Mouse (Mus musculus) liver, embryonic 14.5 days (tissue): ENCODE results near the gene Msmp. TPM values are rescaled to one million over a fixed set of nuclear protein-coding genes. Genes with fewer than 3 reads are reported as not detected.
A peak's percentile ranks its signal among the peaks of the same experiment; 100 is the strongest.

Experiments used
- ATAC-seq: fragments of 200-750 bp; cut with Nextera tagmentation; 2 replicates; pipeline ENCODE4 v1.8.0; 2017; ENCODE audit warnings: moderate number of reproducible peaks, mild to moderate bottlenecking, moderate library complexity; ENCODE audit not compliant: insufficient read depth
- DNase-seq, 3 experiments: peaks; one replicate each; pipeline ENCODE4 v3.0.0-alpha.2; 2012 to 2013; ENCODE audit warnings: low read depth in 3 of 3, low spot score in 3 of 3
- H3K27ac ChIP-seq: fragments of 300-500 bp; sonication (generic); 2 replicates; pipeline ENCODE4 v1.5.1; 2014; ENCODE audit warnings: moderate library complexity, mild to moderate bottlenecking, control low read depth, inconsistent platforms
- H3K27me3 ChIP-seq: fragments of 300-500 bp; sonication (generic); 2 replicates; pipeline ENCODE4 v1.6.1; 2014; ENCODE audit warnings: mild to moderate bottlenecking, low read length, moderate library complexity; ENCODE audit not compliant: control insufficient read depth, insufficient read depth
- H3K36me3 ChIP-seq: fragments of 300-500 bp; sonication (generic); replicated peaks from 2 replicates; pipeline ENCODE4 v1.6.1; 2014; ENCODE audit warnings: low read depth; ENCODE audit not compliant: control insufficient read depth, insufficient read depth
- H3K4me1 ChIP-seq, 2 experiments: fragments of 200-500 bp in 1 of 2; fragments of 300-500 bp in 1 of 2; sonication (generic) in 1 of 2; replicated peaks; 2 replicates each; pipeline ENCODE4 v1.6.1; 2012 to 2014; ENCODE audit warnings: antibody characterized with exemption in 1 of 2, inconsistent platforms in 1 of 2, low read length in 1 of 2; ENCODE audit not compliant: control insufficient read depth in 2 of 2, insufficient read depth in 2 of 2
- H3K4me2 ChIP-seq: fragments of 300-500 bp; sonication (generic); 2 replicates; pipeline ENCODE4 v1.6.1; 2014; ENCODE audit warnings: low read depth, mild to moderate bottlenecking, control low read depth, moderate library complexity
- H3K4me3 ChIP-seq, 2 experiments: fragments of 200-500 bp in 1 of 2; fragments of 300-500 bp in 1 of 2; sonication (generic) in 1 of 2; 2 replicates each; pipeline ENCODE4 v1.5.1; 2012 to 2014; ENCODE audit warnings: low read depth in 2 of 2, low read length in 2 of 2, mild to moderate bottlenecking in 2 of 2, control low read depth in 1 of 2, inconsistent platforms in 1 of 2, moderate library complexity in 1 of 2; ENCODE audit not compliant: insufficient read depth in 1 of 2
- H3K9ac ChIP-seq: fragments of 300-500 bp; sonication (generic); replicated peaks from 2 replicates; pipeline ENCODE4 v1.6.1; 2014; ENCODE audit warnings: mild to moderate bottlenecking, control low read depth, moderate library complexity
- H3K9me3 ChIP-seq: fragments of 300-500 bp; sonication (generic); 2 replicates; pipeline ENCODE4 v1.6.1; 2016; ENCODE audit warnings: low read length, mixed read lengths; ENCODE audit not compliant: control insufficient read depth
- CTCF ChIP-seq: IDR thresholded peaks from 2 replicates; pipeline ENCODE4 v1.5.1; 2016; ENCODE audit warnings: antibody characterized with exemption, low read depth, control low read depth
- EP300 ChIP-seq: IDR thresholded peaks from 2 replicates; pipeline ENCODE4 v1.6.1; 2016; ENCODE audit warnings: antibody characterized with exemption, low read depth
- WGBS: fragments of 180-500 bp; shearing (Covaris S2); extraction: QIAGEN DNeasy Blood & Tissue Kit; methylation state at CpG from one replicate; pipeline ENCODE4 v1.1.7; 2014; ENCODE audit not compliant: insufficient replicate concordance; 5-methylcytosine and 5-hydroxymethylcytosine counted together
- polyA plus RNA-seq, 2 experiments: library from polyadenylated mRNA; depleted of rRNA in 1 of 2; stranded (reverse) in 1 of 2; unstranded in 1 of 2; fragments of >200 nt; fragmentation: Nextera tagmentation in 1 of 2; extraction: Ambion mirVana in 1 of 2; gene quantifications; 2 replicates each; pipeline versions ENCODE4 v1.2.1 to v1.2.3; 2012 to 2014

The Msmp gene
- polyA plus RNA-seq, 2 experiments: not detected

DNA sequence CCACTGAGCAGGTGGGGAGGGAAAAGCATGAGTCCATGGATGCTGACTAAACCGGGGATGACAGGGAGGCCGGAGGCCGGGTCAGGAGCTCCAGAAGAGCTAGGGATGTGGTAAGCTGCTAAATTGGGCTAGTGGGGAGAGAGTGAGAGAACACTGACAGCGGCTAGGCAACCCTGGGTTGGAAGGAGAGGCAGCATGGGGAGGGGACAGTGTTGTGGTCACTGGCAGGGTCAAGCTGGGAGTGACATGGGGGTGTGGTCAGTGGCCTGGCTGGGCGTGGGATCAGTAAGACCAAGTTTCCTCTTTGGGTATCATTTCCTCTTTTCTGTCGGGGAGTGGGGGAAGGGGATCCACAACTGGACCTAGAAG lies 24.1 kb downstream of the Msmp start:
- peak overlapping the region; percentile 92 for H3K27ac ChIP-seq
- peak overlapping the region; percentile 81 for H3K9ac ChIP-seq
- TF ChIP-seq CTCF (no peak), EP300 (no peak)
- H3K36me3 ChIP-seq: peaks cover 26% of the 10 kb centered on the region
- H3K27me3 ChIP-seq: no peaks in the 10 kb centered on the region
- peak overlapping the region; percentile 75 to 97 for H3K4me3 ChIP-seq
- peak overlapping the region; percentile 99 for H3K4me2 ChIP-seq
- no peak for DNase-seq
- WGBS: 6% methylated on average over 6 of the region's 6 CpGs
- H3K4me1 ChIP-seq: peaks cover 33 to 48% of the 10 kb centered on the region in 2 experiments
- no peaks in the 10 kb centered on the region for H3K9me3 ChIP-seq
- ATAC-seq: no peak

DNA sequence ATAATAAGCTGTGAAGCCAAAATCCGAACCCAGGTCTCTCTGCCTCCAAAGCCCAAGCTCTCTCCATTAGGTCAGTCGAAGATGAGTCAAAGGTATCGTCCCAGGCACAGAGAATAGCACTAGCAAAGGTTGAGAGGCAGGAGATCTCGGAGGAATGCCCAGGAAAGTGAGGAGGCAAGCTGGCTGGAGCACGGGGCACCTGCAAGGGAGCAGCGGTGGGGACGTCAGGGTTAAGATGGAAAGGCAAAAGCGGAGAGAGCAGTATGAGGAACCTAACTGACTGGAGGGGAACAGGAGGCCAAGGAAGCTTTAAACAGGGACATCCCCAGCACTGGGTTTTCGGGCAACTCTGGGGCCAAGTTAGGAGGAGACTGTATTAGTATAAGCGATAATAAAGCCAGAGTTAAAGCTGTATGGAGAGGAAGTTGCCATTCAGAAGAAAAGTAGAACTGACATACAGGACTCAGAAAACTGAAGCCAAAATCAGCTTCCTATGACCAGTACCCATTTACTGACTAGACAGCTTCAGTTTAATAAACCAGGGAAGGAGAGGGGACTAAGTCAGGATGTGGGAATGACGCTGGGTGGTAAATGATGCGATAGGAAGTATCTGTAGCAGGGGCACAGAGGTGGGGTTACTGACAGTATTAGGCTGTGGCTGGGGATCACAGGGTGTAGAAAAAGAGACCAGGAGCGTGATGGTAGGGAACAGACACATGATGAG lies 24.6 kb downstream of the Msmp start:
- Histone ChIP-seq H3K9ac (peak overlapping the region; percentile 81), H3K27ac (peak overlapping the region; percentile 52), H3K36me3 (peaks cover 26% of the 10 kb centered on the region), H3K4me3 (peak overlapping the region; percentile 75 to 97), H3K4me2 (peak overlapping the region; percentile 99), H3K9me3 (no peaks in the 10 kb centered on the region), H3K27me3 (no peaks in the 10 kb centered on the region), H3K4me1 (peaks cover 33 to 48% of the 10 kb centered on the region in 2 experiments)
- DNase-seq (no peak), ATAC-seq (no peak)
- 25% methylated on average over 13 of the region's 13 CpGs for WGBS
- no peak for TF ChIP-seq EP300
- no peak for TF ChIP-seq CTCF

DNA sequence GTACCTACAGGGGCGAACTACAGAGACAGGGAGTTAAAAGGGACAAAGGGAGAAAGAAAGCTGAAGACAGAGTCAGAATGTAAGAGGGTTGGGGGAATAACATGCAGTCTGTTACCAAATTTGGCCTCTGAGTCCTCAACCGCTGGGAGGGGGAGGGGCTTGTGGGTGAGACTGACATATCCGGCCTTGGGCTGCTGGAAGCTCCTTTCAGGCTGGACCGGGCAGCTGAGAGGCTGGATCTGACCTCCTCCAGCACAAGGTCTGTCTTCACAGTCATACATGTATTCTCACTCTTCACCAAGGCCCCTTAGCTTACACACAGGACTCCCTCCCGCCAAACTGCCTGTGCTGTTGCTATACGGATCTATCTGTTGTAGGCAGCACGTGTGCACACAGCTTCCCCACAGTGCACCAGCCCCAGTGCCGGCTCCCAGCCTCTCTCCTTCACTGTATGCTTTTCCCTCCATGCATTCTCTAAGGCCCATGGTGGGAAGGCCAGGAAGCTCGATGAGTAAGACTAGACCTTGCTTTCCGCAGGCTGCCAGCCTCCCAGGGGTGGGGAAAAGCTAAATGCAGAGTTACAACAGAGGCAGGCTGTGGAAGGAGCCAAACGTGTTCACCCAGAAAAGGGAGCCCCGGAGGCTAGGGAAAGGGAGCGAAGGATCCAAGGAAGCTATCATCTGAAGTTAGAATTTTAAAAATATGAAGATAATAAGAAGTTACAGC lies 25.5 kb downstream of the Msmp start:
- Histone ChIP-seq H3K4me1 (peaks cover 28 to 44% of the 10 kb centered on the region in 2 experiments), H3K36me3 (peaks cover 35% of the 10 kb centered on the region), H3K4me2 (peak overlapping the region; percentile 99), H3K9ac (peak overlapping the region; percentile 81), H3K4me3 (peak overlapping the region; percentile 49 to 75), H3K9me3 (no peaks in the 10 kb centered on the region), H3K27ac (peak overlapping the region; percentile 68), H3K27me3 (no peaks in the 10 kb centered on the region)
- 6% methylated on average over 13 of the region's 13 CpGs for WGBS
- no peak for ATAC-seq
- TF ChIP-seq EP300: no peak
- TF ChIP-seq CTCF: no peak
- DNase-seq: no peak

DNA sequence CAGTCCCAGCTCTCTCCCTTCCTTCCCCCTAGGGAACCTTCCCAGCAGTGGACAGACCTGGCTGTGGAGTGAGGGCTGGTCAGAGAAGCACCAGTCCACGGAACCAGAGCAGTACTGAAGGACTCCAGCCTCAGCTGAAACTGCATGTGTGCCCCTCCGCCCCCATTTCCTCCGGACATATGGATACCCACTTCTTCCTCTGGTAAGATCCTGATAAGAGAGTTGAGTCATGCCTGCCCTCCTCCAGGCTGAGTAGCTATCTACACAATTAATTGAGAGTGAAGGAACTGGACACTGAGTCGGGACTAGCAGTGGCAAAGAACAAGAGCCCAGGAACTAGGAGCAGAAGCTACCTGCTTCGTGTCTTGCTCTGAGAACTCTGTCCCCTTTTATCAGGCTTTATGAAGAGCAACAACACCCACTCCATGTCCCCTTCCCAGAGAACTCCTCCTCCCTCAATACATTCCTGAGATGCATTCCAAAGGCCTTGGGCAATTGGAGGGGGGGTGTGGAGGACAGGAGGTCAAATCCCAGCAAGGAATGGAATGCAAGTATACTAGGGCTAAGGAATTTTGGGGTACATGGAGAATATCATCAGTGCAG lies 26.2 kb downstream of the Msmp start:
- Histone ChIP-seq H3K4me1 (peaks cover 21 to 37% of the 10 kb centered on the region in 2 experiments), H3K4me3 (peak overlapping the region; percentile 33 to 75), H3K9ac (peak overlapping the region; percentile 81), H3K27me3 (no peaks in the 10 kb centered on the region), H3K9me3 (no peaks in the 10 kb centered on the region), H3K4me2 (peak overlapping the region; percentile 99), H3K27ac (peak overlapping the region; percentile 68), H3K36me3 (peaks cover 42% of the 10 kb centered on the region)
- WGBS: 5% methylated on average over 5 of the region's 5 CpGs
- TF ChIP-seq EP300: no peak
- no peak for TF ChIP-seq CTCF
- ATAC-seq (no peak), DNase-seq (no peak)

DNA sequence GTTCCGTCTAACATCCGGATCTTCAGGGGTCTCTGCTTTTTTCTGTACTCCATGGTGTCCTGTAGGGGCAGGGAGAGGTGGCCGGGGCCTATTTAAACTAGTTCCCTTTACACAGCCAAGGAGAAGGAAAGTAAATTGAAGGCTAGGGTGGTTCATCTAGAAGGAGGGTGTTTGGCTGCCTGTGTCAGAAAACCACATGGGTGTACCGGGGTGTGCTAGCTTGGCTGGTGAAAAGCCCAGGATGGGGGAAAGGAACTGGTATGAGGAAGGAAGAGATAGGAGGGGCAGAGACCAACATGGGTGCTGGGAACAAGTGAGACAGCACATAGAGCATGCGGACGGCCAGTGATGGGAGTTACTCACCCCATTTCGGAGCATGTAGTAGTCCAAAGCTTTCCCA lies 28.4 kb downstream of the Msmp start:
- ATAC-seq (no peak), DNase-seq (no peak)
- Histone ChIP-seq H3K36me3 (peaks cover 64% of the 10 kb centered on the region), H3K4me1 (peaks cover 19 to 34% of the 10 kb centered on the region in 2 experiments), H3K27me3 (no peaks in the 10 kb centered on the region), H3K4me2 (no peak overlapping the region), H3K27ac (no peak overlapping the region), H3K4me3 (no peak overlapping the region), H3K9ac (no peak overlapping the region), H3K9me3 (no peaks in the 10 kb centered on the region; the same call in 1 of the 2 replicates)
- TF ChIP-seq CTCF (no peak), EP300 (no peak)
- 77% methylated on average over 7 of the region's 7 CpGs for WGBS
